Mouse (Mus musculus) T-helper 2 cell (primary cell): ENCODE data around the gene Prr15l.

Experiments
- in situ Hi-C: fragments of 300-600 bp; cut with MboI, MseI; formaldehyde crosslinking; loops from one replicate; pipeline ENCODE4 v1.15.1; 2025; ENCODE audit warnings: high pct_unique_total_duplicates

Gene Prr15l

GRCm38 (mm10) chr11:96919003-96919402, 8.9 kb upstream of the Prr15l start:
- in situ Hi-C loops: no loop called here

- in situ Hi-C loops: no loop called here
Measured at GRCm38 (mm10) chr11:96924861-96925260, 3.0 kb upstream of the Prr15l start.

GRCm38 (mm10) chr11:96925469-96926148, 2.3 kb upstream of the Prr15l start:
- in situ Hi-C loops: no loop called here

DNA sequence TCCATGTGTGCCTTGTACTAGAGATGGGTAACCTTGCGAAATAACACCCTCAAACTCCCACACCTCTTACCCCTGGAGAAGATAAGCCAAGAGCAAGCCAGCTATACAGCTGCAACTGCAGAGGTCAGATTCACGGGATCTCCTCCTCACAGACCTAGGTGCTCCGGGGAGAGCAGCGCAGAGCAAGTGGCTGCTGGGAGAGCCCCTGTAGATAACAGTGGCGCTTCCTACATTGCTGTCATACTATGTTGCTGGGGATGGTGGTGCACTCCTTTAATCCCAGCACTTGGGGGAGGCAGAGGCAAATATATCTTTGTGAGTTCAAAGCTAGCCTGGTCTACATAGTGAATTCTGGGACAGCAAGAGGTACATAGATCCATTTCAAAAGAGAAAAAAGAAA, 1.3 kb upstream of the Prr15l start:
- in situ Hi-C loops: no loop called here

- in situ Hi-C loops: no loop called here
Measured at GRCm38 (mm10) chr11:96928691-96929090, 787 bp downstream of the Prr15l start.

- in situ Hi-C loops: no loop called here
Measured at GRCm38 (mm10) chr11:96929096-96929765, 1.3 kb downstream of the Prr15l start.

DNA sequence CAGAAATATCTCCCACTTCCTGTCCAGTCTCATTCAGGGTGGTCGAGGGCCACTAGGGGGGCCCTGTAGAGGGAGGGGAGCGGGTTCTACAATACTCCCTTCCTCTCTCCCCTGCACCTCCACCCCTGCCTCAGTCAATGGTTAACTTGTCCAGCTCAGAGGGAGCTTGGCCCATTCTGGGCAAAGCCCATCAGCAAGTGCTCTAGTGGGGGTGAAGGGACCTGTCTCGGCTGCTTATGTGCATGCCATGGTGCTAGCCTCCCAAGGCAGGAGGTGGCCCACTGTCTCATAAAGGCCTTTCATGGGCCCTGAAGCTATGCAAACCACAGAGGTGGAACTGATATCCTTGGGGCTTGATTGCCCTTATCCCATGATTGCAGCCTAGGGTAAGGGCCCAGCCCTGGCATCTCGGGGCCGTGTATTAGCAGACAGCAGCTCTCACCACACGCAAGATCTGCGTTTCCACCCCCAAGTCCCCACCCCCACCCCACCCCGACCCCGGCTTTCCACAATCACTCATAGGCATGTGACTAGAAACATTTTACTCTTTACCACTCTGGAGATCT, 1.9 kb downstream of the Prr15l start:
- in situ Hi-C loops: no loop called here

- in situ Hi-C loops: no loop called here
Measured at GRCm38 (mm10) chr11:96931327-96932062, 3.6 kb downstream of the Prr15l start.

DNA sequence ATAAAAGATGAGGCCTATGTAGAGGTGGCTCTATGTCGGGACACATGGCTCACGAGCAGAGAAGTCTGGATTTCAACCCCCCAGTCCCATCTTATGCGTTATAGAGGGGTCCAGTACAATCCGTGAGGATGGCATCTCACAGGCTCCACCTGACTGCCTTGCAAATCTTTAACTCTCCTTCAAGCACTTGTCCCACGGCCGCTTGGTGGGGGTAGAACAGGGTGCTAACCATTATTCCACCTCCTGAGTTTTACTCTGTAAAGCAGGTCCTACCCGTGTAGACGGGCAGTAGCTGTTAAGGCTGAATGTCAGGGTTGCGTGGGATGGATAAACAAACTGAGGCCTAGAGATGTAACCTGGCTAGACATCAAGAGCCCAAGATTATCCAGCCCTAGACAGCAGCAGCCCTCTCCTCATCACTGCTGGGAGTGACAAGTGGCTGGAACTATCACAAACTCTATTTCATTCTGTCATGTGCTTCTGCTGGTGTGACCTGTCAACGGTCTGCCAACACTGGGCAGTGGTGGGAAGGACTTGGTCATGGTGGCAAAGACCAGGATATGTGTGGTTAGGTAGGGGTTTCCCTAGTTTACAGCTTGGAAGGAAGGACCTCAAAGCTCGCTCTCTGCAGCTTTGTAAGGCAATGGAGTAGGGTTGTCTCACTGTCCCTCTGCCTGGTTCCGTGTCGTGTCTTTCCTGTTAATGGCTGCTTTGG, 5.8 kb downstream of the Prr15l start:
- in situ Hi-C loops: no loop called here

DNA sequence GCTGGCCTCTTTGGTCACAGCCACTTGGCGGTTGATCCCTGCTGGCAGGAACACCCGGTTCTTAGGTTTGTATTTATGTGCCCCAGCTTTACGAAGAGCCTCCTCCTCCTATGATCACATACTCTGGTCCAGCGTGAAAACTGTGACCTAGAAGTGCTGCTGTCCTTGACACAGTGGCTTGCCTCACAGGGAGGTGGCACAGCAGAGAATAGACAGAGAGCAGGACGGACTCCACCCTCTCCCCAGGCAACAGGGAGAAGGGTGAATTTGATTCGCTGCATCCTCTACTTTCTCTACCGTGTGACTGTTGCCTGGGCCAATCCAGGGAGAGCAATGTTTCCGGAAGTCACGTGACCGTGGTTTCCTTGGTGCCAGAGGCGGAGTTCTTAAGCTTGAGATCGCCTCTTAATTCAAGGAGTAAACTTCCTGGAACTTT, 7.0 kb downstream of the Prr15l start:
- in situ Hi-C loops: no loop called here

GRCm38 (mm10) chr11:96935872-96936650, 8.2 kb downstream of the Prr15l start:
- in situ Hi-C loops: no loop called here

- in situ Hi-C loops: no loop called here
Measured at GRCm38 (mm10) chr11:96937549-96938425, 9.9 kb downstream of the Prr15l start.

DNA sequence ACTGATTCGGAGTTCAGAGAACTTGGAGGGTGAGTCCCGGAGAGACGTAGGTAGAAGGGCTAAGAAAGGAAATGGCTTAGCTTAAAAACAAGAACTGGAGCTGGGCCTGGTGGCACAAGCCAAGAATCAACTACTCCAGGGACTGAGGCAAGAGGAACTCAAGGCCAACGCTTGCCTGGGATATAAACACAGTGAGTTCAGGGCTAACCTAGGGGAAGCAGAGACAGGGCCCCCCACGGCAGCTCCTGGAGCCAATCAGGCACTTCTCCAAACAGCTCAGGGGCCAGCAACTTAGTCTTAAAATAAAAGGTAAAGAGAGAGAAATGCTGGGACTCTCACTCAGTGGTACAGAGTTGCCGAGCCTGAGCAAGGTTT, 10.5 kb downstream of the Prr15l start:
- in situ Hi-C loops: no loop called here

- in situ Hi-C loops: no loop called here
Measured at GRCm38 (mm10) chr11:96940578-96941465, 12.9 kb downstream of the Prr15l start.

- in situ Hi-C loops: no loop called here
Measured at GRCm38 (mm10) chr11:96941989-96942590, 14.2 kb downstream of the Prr15l start.

DNA sequence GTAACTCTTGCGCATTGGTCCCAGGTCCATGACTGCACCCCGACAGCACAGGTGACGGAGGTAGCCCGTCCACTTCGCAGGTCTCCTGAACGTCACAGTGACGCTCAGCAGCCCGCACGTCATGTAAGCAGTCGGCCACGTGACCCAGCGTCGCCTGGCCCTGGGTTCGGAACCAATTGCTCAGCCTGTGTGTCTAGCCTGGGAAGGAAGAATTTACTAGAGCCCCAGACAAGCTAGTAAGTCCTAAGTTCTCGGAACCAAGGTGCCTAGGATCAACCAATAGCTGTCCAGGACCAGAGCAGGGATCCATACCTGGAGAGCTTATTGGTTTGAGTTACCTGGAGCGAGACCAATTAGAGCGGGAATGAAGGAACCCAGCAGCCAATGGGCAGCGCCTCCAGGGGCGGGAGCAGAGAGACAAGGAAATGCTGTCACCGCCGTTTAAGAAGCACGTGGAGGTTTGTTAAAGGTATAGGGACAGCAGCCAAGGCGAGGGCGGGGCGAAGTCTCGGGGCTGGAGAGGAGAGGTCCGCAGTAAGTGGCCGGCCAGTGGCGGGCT, 15.9 kb downstream of the Prr15l start, which contains the start of gene Pnpo:
Gene Pnpo, minus strand, starts transcription at position 241 of the 559 bp plus-strand sequence.
- in situ Hi-C loops: no loop called here

DNA sequence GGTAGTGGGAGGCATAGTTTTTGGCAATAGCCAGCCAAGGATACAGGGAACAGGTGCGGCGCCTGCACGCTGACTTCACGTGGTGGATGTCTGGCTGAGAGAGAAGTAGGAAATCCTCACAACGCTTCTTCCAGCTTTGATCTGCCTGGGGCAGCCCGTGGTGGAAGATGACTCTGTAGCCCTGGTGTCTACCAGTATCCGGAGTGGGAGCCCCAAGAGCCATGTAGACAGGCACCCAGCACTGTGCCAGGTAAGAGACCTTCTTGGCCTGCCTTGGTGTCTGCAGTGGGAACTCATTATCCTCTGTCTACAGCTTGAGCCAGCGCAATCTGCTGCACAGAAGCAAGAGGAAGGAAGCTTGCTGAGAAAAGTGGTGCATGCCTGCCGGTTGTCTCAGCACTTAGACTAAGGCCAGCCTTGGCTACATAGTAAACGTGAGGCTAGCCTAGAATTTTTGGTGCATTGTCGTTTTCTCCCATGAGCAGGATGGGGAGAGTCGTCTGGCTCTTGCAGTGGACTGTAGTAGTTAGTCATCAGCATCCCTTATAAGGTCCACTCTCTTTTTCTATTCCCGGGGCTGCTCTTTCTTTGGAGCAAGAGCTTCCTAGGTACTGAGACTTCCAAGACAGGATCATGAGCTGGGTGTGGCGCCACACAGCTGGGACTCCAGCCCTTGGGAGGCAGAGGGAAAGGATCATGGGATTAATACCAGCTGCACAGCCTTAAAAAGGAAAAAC, 17.1 kb downstream of the Prr15l start:
- in situ Hi-C loops: no loop called here
